In the genomic region with DNA sequence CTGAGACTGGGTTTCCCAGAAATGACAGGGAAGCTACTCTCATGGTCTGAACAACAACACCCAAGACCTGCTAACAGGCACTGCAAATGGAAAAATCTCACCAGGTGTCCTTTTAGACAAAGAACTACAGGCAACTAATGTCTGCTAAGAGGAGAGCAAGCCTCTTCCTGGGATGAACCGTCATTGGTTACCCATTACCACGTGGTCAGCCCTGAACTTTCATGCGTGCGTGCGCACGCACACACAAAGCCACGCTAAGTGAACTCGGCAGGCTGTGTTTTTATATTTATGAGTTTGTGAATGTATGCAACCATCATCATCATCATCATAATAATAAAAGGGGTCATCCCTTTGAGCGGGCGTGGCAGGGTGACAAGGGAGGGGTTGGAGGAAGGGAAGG, we compare ENCODE assay signal across 15 mouse cellular contexts.
"Had no signal": no experiment of that assay in that cellular context is flagged by ENCODE, and none has a peak within 500 bp of the region (broad histone marks: within the 10 kb centered on the region; RNA-seq: fewer than 3 reads in every experiment).

No protein-coding gene starts in this region.

- DNase-seq: retina, postnatal 1 day; right cerebral cortex, adult 18-20 months; right cerebral cortex, postnatal 14 days; right cerebral cortex, postnatal 25 days; right cerebral cortex, postnatal 4 days; spleen, adult 18-20 months; thymus, adult 18-20 months; thymus, adult 2 months; thymus, postnatal 14 days; thymus, postnatal 25 days; thymus, postnatal 36 days; thymus, postnatal 4 days had no signal

- H3K27ac ChIP-seq: neural tube, embryonic 15.5 days; stomach, embryonic 15.5 days; stomach, postnatal 0 days had no signal

- H3K4me1 ChIP-seq: neural tube, embryonic 15.5 days had no signal

- H3K27me3 ChIP-seq: neural tube, embryonic 15.5 days; stomach, embryonic 15.5 days had no signal

- H3K36me3 ChIP-seq: neural tube, embryonic 15.5 days; stomach, embryonic 15.5 days had no signal

- H3K9ac ChIP-seq: neural tube, embryonic 15.5 days; stomach, embryonic 15.5 days had no signal

- H3K4me2 ChIP-seq: neural tube, embryonic 15.5 days; stomach, embryonic 15.5 days had no signal

- H3K9me3 ChIP-seq: neural tube, embryonic 15.5 days; stomach, embryonic 15.5 days had no signal

- H3K4me3 ChIP-seq: neural tube, embryonic 15.5 days; stomach, embryonic 15.5 days had no signal
